Mouse (Mus musculus) right cerebral cortex, postnatal 36 days (tissue): ENCODE results near the gene Klhl33.

ENCODE experiments used
- DNase-seq, 2 experiments: peaks; one replicate each; pipeline ENCODE4 v3.0.0; 2022; ENCODE audit warnings: low spot score in 2 of 2, mixed read lengths in 1 of 2

The Klhl33 gene

DNA sequence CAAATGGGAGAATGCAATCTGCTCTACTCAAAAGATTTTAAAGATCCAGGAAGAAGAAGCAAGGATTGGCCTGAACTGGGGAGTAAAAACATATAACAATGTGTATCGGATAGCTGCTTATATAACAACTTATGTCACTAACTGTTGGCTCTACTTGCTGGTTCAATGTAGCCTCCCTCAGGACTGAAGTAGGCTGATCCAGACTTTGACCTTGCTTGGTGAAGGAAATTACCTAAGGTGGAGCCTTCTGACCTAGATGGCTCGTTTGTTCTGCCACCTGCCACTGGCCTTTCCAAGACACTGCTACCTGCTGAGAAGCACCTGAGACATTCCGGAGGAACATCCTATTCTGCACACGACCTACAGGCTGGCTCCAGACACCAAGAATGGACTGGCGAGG lies 41.5 kb downstream of the Klhl33 start:
- DNase-seq: no peak
